Mouse (Mus musculus): ENCODE data around the gene Snx21. TPM values are rescaled to one million over a fixed set of nuclear protein-coding genes. Genes with fewer than 3 reads are reported as not detected.

The Snx21 gene
- total RNA-seq, 1 experiment from 2014 or later = 35.7 TPM

- DNase-seq = no peak
Measured at GRCm38 (mm10) chr2:164829090-164829489, 43.5 kb downstream of the Snx21 start.

- no peak for DNase-seq
Measured at GRCm38 (mm10) chr2:164831029-164831428, 45.4 kb downstream of the Snx21 start.

- DNase-seq = no peak
Measured at GRCm38 (mm10) chr2:164832032-164832747, 46.6 kb downstream of the Snx21 start.

- DNase-seq = peak; percentile 88
Measured at GRCm38 (mm10) chr2:164832748-164833301, 47.2 kb downstream of the Snx21 start, which contains the start of gene Ctsa. Ctsa (plus strand) TSS chr2:164832873.

GRCm38 (mm10) chr2:164833314-164833959 is 47.8 kb downstream of the Snx21 start, which contains the start of gene Neurl2:
Neurl2 (minus strand) TSS chr2:164833456.
- DNase-seq = peak; percentile 92

GRCm38 (mm10) chr2:164834531-164834930 is 48.9 kb downstream of the Snx21 start:
- no peak for DNase-seq

- no peak for DNase-seq
Measured at GRCm38 (mm10) chr2:164835164-164835563, 49.5 kb downstream of the Snx21 start.

Other genes starting within 250 kb of the Snx21 start
- gene Wfdc2, start 223.4 kb upstream of the Snx21 start, total RNA-seq (2021) = 2.1 TPM in 1 of 2 replicates, not detected in the other
- gene Spint3, start 212.4 kb upstream of the Snx21 start, total RNA-seq (2021) = not detected in 2 replicates
- 0.49 and 1.2 TPM in 2 replicates for gene Wfdc6a, start 200.4 kb upstream of the Snx21 start, total RNA-seq (2021)
- gene Eppin, start 192.2 kb upstream of the Snx21 start, total RNA-seq (2021) = not detected in 2 replicates
- not detected in 2 replicates for gene Wfdc6b, start 172.3 kb upstream of the Snx21 start, total RNA-seq (2021)
- gene Wfdc8, start 172.2 kb upstream of the Snx21 start, total RNA-seq (2021) = 0.23 TPM in 1 of 2 replicates, not detected in the other
- gene Wfdc16, start 147.0 kb upstream of the Snx21 start, total RNA-seq (2021) = not detected in 2 replicates
- not detected in 2 replicates for gene Wfdc10, start 129.8 kb upstream of the Snx21 start, total RNA-seq (2021)
- not detected in 2 replicates for gene Wfdc9, start 129.2 kb upstream of the Snx21 start, total RNA-seq (2021)
- not detected in 2 replicates for gene Wfdc11, start 111.7 kb upstream of the Snx21 start, total RNA-seq (2021)
- not detected in 2 replicates for gene Wfdc13, start 100.7 kb upstream of the Snx21 start, total RNA-seq (2021)
- gene Spint4, start 87.3 kb upstream of the Snx21 start, total RNA-seq (2021) = not detected in 2 replicates
- gene Spint5, start 70.5 kb upstream of the Snx21 start, total RNA-seq (2021) = not detected in 2 replicates
- gene Wfdc3, start 39.9 kb upstream of the Snx21 start, total RNA-seq (2021) = 0.59 TPM in 1 of 2 replicates, not detected in the other
- gene Dnttip1, start 39.8 kb upstream of the Snx21 start, total RNA-seq (2021) = 39.6 and 47.3 TPM in 2 replicates
- gene Ube2c, start 15.9 kb upstream of the Snx21 start, total RNA-seq (2021) = 32.1 and 36.0 TPM in 2 replicates
- gene Tnnc2, start 5.9 kb upstream of the Snx21 start, total RNA-seq (2021) = 1.0 TPM in 1 of 2 replicates, not detected in the other
- 25.7 and 28.9 TPM in 2 replicates for gene Acot8, start 19.1 kb downstream of the Snx21 start, total RNA-seq (2021)
- 4.9 and 5.1 TPM in 2 replicates for gene Zswim3, start 19.3 kb downstream of the Snx21 start, total RNA-seq (2021)
- gene Zswim1, start 36.9 kb downstream of the Snx21 start, total RNA-seq (2021) = 7.0 and 8.9 TPM in 2 replicates
- not detected in 2 replicates for gene Spata25, start 42.7 kb downstream of the Snx21 start, total RNA-seq (2021)
- 104 and 116 TPM in 2 replicates for gene Ctsa, start 47.0 kb downstream of the Snx21 start, total RNA-seq (2021)
- 2.4 and 3.5 TPM in 2 replicates for gene Neurl2, start 47.6 kb downstream of the Snx21 start, total RNA-seq (2021)
- gene Pltp, start 71.9 kb downstream of the Snx21 start, total RNA-seq (2021) = 35.4 and 36.2 TPM in 2 replicates
- 42.3 and 54.0 TPM in 2 replicates for gene Pcif1, start 93.5 kb downstream of the Snx21 start, total RNA-seq (2021)
- 17.3 and 19.4 TPM in 2 replicates for gene Zfp335, start 125.9 kb downstream of the Snx21 start, total RNA-seq (2021)
- gene Mmp9, start 155.0 kb downstream of the Snx21 start, total RNA-seq (2021) = 1.7 and 2.0 TPM in 2 replicates
- gene Slc12a5, start 175.0 kb downstream of the Snx21 start, total RNA-seq (2021) = 8.4 and 8.7 TPM in 2 replicates
- gene Ncoa5, start 249.0 kb downstream of the Snx21 start, total RNA-seq (2021) = 37.6 and 40.5 TPM in 2 replicates